Mouse (Mus musculus) C2C12 (cell line): ENCODE measurements at regions not wholly inside any gene's neighbourhood (a gene's known extent, or its start where the extent isn't known, plus 50 kb on each side); places are given as distances from the start of the nearest gene placed in this dataset.

Source experiments
- H3K27me3 ChIP-seq: one replicate; pipeline ENCODE4 v1.6.1; 2011; ENCODE audit not compliant: control insufficient read depth, insufficient read depth, insufficient read length
- H3K36me3 ChIP-seq: one replicate; pipeline ENCODE4 v1.6.1; 2011; ENCODE audit not compliant: control insufficient read depth, insufficient read depth
- H3K4me3 ChIP-seq: one replicate; pipeline ENCODE4 v1.5.1; 2011; ENCODE audit warnings: mild to moderate bottlenecking, control low read depth; ENCODE audit not compliant: poor library complexity, insufficient read depth, severe bottlenecking
- H3K79me2 ChIP-seq: one replicate; pipeline ENCODE4 v1.6.1; 2011; ENCODE audit not compliant: control insufficient read depth, insufficient read depth
- H3K79me3 ChIP-seq: one replicate; pipeline ENCODE4 v1.6.1; 2011; ENCODE audit warnings: low read depth, control low read depth
- H3ac ChIP-seq: one replicate; pipeline ENCODE3; 2011; ENCODE audit warnings: low read depth; ENCODE audit not compliant: control insufficient read depth, insufficient read length
- CEBPB ChIP-seq: IDR thresholded peaks from one replicate; pipeline ENCODE4 v1.6.1; 2011; ENCODE audit warnings: low read depth, mild to moderate bottlenecking, control low read depth, moderate library complexity
- CTCF ChIP-seq: IDR thresholded peaks from one replicate; pipeline ENCODE4 v1.5.1; 2011; ENCODE audit not compliant: control insufficient read depth, insufficient read depth, insufficient read length
- FOSL1 ChIP-seq: IDR thresholded peaks from one replicate; pipeline ENCODE4 v1.8.0; 2011; ENCODE audit warnings: mild to moderate bottlenecking, low read length; ENCODE audit not compliant: poor library complexity, insufficient read depth, severe bottlenecking
- MAX ChIP-seq: IDR thresholded peaks from one replicate; pipeline ENCODE4 v1.6.1; 2011; ENCODE audit warnings: mild to moderate bottlenecking, control low read depth
- MYOD1 ChIP-seq: IDR thresholded peaks from one replicate; pipeline ENCODE4 v1.6.1; 2011; ENCODE audit warnings: low read depth; ENCODE audit not compliant: control insufficient read depth, insufficient read length
- MYOG ChIP-seq: IDR thresholded peaks from one replicate; pipeline ENCODE4 v1.6.1; 2011; ENCODE audit not compliant: control insufficient read depth, insufficient read length; ENCODE audit errors: extremely low read depth
- USF1 ChIP-seq: IDR thresholded peaks from one replicate; pipeline ENCODE4 v1.6.1; 2011; ENCODE audit warnings: low read depth, mild to moderate bottlenecking, control low read depth, moderate library complexity

DNA sequence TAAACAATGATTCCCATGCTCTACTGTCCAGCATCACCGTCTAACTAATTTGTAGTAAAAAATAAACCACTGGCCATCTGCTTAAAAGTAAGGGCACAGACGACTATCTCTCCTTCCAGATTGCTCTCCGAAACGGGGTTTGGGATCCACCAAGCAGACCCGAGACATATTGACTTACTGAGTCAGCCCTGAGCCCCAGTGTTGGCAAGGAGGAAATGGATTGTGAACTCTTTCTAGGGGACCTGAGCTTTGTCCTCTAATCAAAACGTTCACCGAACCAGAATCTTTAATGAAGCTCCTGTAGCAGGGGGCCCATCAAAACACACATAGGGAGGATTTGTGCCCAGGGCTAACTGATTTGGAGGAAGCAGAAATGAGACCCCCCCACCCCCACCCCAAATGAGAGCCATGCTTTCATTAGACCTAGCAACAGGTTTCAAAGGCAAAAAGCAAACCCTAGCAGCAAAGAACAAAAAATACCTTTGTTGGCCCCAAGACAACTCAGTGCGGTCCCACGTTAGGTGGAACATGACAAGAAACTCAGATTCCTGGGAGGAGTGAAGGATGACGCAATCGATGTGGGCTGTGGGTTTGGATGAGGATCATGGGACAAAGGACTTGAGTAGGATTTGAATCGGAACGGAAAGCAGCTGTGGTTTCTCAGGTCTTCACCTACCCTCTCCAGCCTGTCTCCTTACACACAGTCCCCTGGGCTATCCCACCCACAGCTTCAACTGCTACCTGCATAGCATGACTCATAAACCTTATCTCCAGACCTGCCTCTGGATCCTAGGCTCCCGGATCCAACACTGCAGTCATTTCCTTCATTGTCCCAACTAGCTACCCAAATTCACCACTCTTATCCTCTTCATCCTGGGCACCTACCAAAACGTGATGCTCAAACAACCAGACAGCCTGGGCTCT lies 62.2 kb upstream of the Rreb1 start:
- H3K36me3 ChIP-seq: no peaks in the 10 kb centered on the region
- no peaks in the 10 kb centered on the region for H3K79me3 ChIP-seq
- H3ac ChIP-seq: no peak overlapping the region
- no peaks in the 10 kb centered on the region for H3K79me2 ChIP-seq
- no peak overlapping the region for H3K4me3 ChIP-seq
- H3K27me3 ChIP-seq: no peaks in the 10 kb centered on the region
- TF ChIP-seq MAX: no peak
- peak; percentile 69 for TF ChIP-seq CEBPB

DNA sequence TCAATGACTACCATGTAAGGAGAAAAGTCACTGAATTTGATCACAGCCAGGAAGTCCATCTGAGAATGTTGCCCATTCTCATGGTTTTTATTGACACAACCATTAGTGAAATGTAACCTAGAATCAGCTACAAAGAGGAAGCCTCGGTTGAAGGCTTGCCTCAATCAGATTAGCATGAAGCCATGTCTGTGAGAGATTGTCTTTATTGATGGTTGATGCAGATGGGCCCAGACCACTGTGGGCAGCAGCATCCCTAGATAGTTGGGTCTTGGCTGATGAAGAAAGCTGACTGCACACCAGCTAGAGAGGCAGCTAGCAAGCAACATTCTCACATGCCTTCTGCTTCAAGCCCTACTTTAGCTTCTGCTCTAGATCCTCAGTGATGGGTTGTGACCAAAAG lies 60.4 kb upstream of the Rreb1 start:
- Histone ChIP-seq H3K27me3 (no peaks in the 10 kb centered on the region), H3K79me3 (no peaks in the 10 kb centered on the region), H3K4me3 (no peak overlapping the region), H3K79me2 (no peaks in the 10 kb centered on the region), H3ac (no peak overlapping the region), H3K36me3 (no peaks in the 10 kb centered on the region)
- no peak for TF ChIP-seq CTCF
- TF ChIP-seq MYOD1: no peak
- TF ChIP-seq CEBPB: no peak
- no peak for TF ChIP-seq USF1
- TF ChIP-seq MAX: no peak
- no peak for TF ChIP-seq FOSL1
- no peak for TF ChIP-seq MYOG

DNA sequence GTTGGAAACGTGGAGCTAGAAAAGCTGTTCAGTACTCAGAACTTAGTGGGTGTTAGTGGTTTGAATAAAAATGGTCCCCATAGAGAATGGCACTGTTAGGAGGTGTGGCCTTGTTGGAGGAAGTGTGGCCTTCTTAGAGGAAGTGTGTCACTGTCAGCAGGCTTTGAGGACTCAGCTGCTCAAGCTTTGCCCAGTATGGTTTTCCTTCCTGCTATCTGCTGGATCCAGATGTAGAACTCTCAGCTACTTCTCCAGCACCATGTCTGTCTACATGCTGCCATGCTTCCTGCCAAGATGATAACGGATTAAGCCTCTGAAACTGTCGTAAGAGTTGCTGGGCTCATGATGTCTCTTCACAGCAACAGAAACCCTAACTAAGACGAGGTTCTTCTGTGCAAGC lies 59.8 kb upstream of the Rreb1 start:
- TF ChIP-seq CEBPB (no peak), MYOD1 (no peak), FOSL1 (no peak), USF1 (no peak), MYOG (no peak), CTCF (no peak), MAX (no peak)
- Histone ChIP-seq H3ac (no peak overlapping the region), H3K79me2 (no peaks in the 10 kb centered on the region), H3K36me3 (no peaks in the 10 kb centered on the region), H3K79me3 (no peaks in the 10 kb centered on the region), H3K4me3 (no peak overlapping the region), H3K27me3 (no peaks in the 10 kb centered on the region)
